Mouse (Mus musculus) CH12.LX (cell line): ENCODE measurements at regions not wholly inside any gene's neighbourhood (a gene's known extent, or its start where the extent isn't known, plus 50 kb on each side); places are given as distances from the start of the nearest gene placed in this dataset.

Source experiments
- DNase-seq: peaks from one replicate; pipeline ENCODE4 v3.0.0-alpha.2; 2013; ENCODE audit errors: extremely low read depth
- H3K27ac ChIP-seq: 2 replicates; pipeline ENCODE4 v1.5.1; 2012; ENCODE audit warnings: low read depth, mild to moderate bottlenecking, control low read depth, moderate library complexity; ENCODE audit not compliant: insufficient read depth
- H3K27me3 ChIP-seq: replicated peaks from 2 replicates; pipeline ENCODE3; 2012; ENCODE audit warnings: inconsistent platforms
- H3K36me3 ChIP-seq, 2 experiments: replicated peaks in 1 of 2; 2 replicates each; pipeline versions ENCODE3 to v1.6.1; 2012; ENCODE audit warnings: inconsistent platforms in 1 of 2, low read length in 1 of 2, mild to moderate bottlenecking in 1 of 2, mixed read lengths in 1 of 2, moderate library complexity in 1 of 2; ENCODE audit not compliant: control insufficient read depth in 1 of 2, insufficient read depth in 1 of 2
- H3K4me1 ChIP-seq, 2 experiments: 2 replicates each; pipeline ENCODE4 v1.6.1; 2012; ENCODE audit warnings: inconsistent platforms in 1 of 2, moderate library complexity in 1 of 2; ENCODE audit not compliant: insufficient read depth in 2 of 2, control insufficient read depth in 1 of 2
- H3K4me2 ChIP-seq: 2 replicates; pipeline ENCODE4 v1.6.1; 2012; ENCODE audit warnings: low read depth, mild to moderate bottlenecking, control low read depth; ENCODE audit not compliant: poor library complexity, insufficient read depth, severe bottlenecking
- H3K4me3 ChIP-seq, 3 experiments: fragments of 150-350 bp in 1 of 3; sonication (generic) in 1 of 3; replicated peaks in 1 of 3; 2 replicates each; pipeline versions ENCODE3 to v1.5.1; 2011 to 2012; ENCODE audit warnings: low read depth in 2 of 3, low read length in 2 of 3, mild to moderate bottlenecking in 2 of 3, moderate library complexity in 2 of 3, control low read depth in 1 of 3, improper control_type of control experiment in 1 of 3, inconsistent platforms in 1 of 3, mixed read lengths in 1 of 3; ENCODE audit not compliant: poor library complexity in 1 of 3
- H3K79me2 ChIP-seq: replicated peaks from 2 replicates; pipeline ENCODE4 v1.6.1; 2012; ENCODE audit warnings: mild to moderate bottlenecking, moderate library complexity; ENCODE audit not compliant: control insufficient read depth, poor library complexity, insufficient read depth, severe bottlenecking; ENCODE audit errors: extremely low read depth
- H3K9ac ChIP-seq: 2 replicates; pipeline ENCODE4 v1.6.1; 2012; ENCODE audit warnings: low read depth, mild to moderate bottlenecking, control low read depth, moderate library complexity; ENCODE audit not compliant: insufficient read depth
- H3K9me3 ChIP-seq: replicated peaks from 2 replicates; pipeline ENCODE3; 2012; ENCODE audit warnings: low read length, inconsistent platforms, mixed read lengths
- CHD1 ChIP-seq: IDR thresholded peaks from 2 replicates; pipeline ENCODE4 v1.6.1; 2012; ENCODE audit warnings: low read depth, low read length, improper control_type of control experiment, inconsistent platforms
- E2F4 ChIP-seq: IDR thresholded peaks from 2 replicates; pipeline ENCODE4 v1.6.1; 2011; ENCODE audit warnings: low read depth, low read length, improper control_type of control experiment; ENCODE audit not compliant: insufficient replicate concordance
- ELF1 ChIP-seq: IDR thresholded peaks from 2 replicates; pipeline ENCODE4 v1.6.1; 2014; ENCODE audit warnings: low read depth, mild to moderate bottlenecking, inconsistent platforms, low read length, improper control_type of control experiment
- EP300 ChIP-seq: IDR thresholded peaks from 2 replicates; pipeline ENCODE4 v1.6.1; 2011; ENCODE audit warnings: low read length, improper control_type of control experiment
- GABPA ChIP-seq: IDR thresholded peaks from 2 replicates; pipeline ENCODE4 v1.6.1; 2012; ENCODE audit warnings: low read depth, low read length, improper control_type of control experiment, inconsistent platforms; ENCODE audit not compliant: insufficient replicate concordance
- IRF4 ChIP-seq: IDR thresholded peaks from 2 replicates; pipeline ENCODE4 v1.6.1; 2014; ENCODE audit warnings: low read depth, mild to moderate bottlenecking, inconsistent platforms, low read length, improper control_type of control experiment
- JUND ChIP-seq: conservative IDR thresholded peaks from 2 replicates; pipeline ENCODE4 v1.6.1; 2011; ENCODE audit warnings: low read depth, low read length, improper control_type of control experiment
- KAT2A ChIP-seq: IDR thresholded peaks from 2 replicates; pipeline ENCODE4 v1.6.1; 2012; ENCODE audit warnings: low read length, improper control_type of control experiment, inconsistent platforms; ENCODE audit not compliant: insufficient replicate concordance
- MEF2A ChIP-seq: IDR thresholded peaks from 2 replicates; pipeline ENCODE4 v1.6.1; 2014; ENCODE audit warnings: low read depth, mild to moderate bottlenecking, inconsistent platforms, low read length, improper control_type of control experiment, borderline replicate concordance
- NELFE ChIP-seq: IDR thresholded peaks from 2 replicates; pipeline ENCODE4 v1.6.1; 2011; ENCODE audit warnings: low read depth, low read length, improper control_type of control experiment
- NRF1 ChIP-seq: IDR thresholded peaks from 2 replicates; pipeline ENCODE4 v1.6.1; 2014; ENCODE audit warnings: low read depth, mild to moderate bottlenecking, inconsistent platforms, low read length, improper control_type of control experiment, moderate library complexity
- POLR2AphosphoS2 ChIP-seq: IDR thresholded peaks from 2 replicates; pipeline ENCODE4 v1.6.1; 2011; ENCODE audit warnings: low read depth, low read length, improper control_type of control experiment
- RAD21 ChIP-seq: IDR thresholded peaks from 2 replicates; pipeline ENCODE4 v1.6.1; 2011; ENCODE audit warnings: low read depth, mild to moderate bottlenecking, low read length, improper control_type of control experiment, moderate library complexity
- SIN3A ChIP-seq: IDR thresholded peaks from 2 replicates; pipeline ENCODE4 v1.6.1; 2012; ENCODE audit warnings: low read length, improper control_type of control experiment, inconsistent platforms
- SMC3 ChIP-seq: IDR thresholded peaks from 2 replicates; pipeline ENCODE4 v1.6.1; 2011; ENCODE audit warnings: low read depth, low read length, improper control_type of control experiment
- TCF12 ChIP-seq: IDR thresholded peaks from 2 replicates; pipeline ENCODE4 v1.6.1; 2014; ENCODE audit warnings: low read depth, mild to moderate bottlenecking, inconsistent platforms, low read length, improper control_type of control experiment
- USF1 ChIP-seq: IDR thresholded peaks from 2 replicates; pipeline ENCODE4 v1.6.1; 2014; ENCODE audit warnings: low read depth, mild to moderate bottlenecking, inconsistent platforms, low read length, improper control_type of control experiment
- ZC3H11A ChIP-seq: IDR thresholded peaks from 2 replicates; pipeline ENCODE4 v1.6.1; 2012; ENCODE audit warnings: low read depth, mild to moderate bottlenecking, inconsistent platforms, low read length, improper control_type of control experiment
- ZMIZ1 ChIP-seq: IDR thresholded peaks from 2 replicates; pipeline ENCODE4 v1.6.1; 2012; ENCODE audit warnings: low read depth, mild to moderate bottlenecking, inconsistent platforms, low read length, improper control_type of control experiment
- dilution Hi-C: fragments of 300-500 bp; cut with MboI; formaldehyde crosslinking; loops from 2 replicates; pipeline ENCODE4 v1.14.3; 2020; ENCODE audit warnings: low sequenced_read_pairs; ENCODE audit not compliant: extremely low pct_unique_long_range_greater_than_20kb, extremely low pct_ligation_motif_present
- in situ Hi-C: fragments of 300-500 bp; cut with MboI; formaldehyde crosslinking; loops from 3 replicates; pipeline ENCODE4 v1.14.3; 2019; ENCODE audit warnings: low sequenced_read_pairs, low pct_ligation_motif_present, low pct_unique_long_range_greater_than_20kb, mixed read lengths

- Histone ChIP-seq H3K9me3 (peaks cover 8% of the 10 kb centered on the region), H3K79me2 (no peaks in the 10 kb centered on the region), H3K36me3 (no peaks in the 10 kb centered on the region), H3K4me2 (no peak overlapping the region), H3K4me1 (no peaks in the 10 kb centered on the region), H3K27ac (no peak overlapping the region)
- DNase-seq = no peak
- in situ Hi-C loops = no loop called here
- TF ChIP-seq GABPA = no peak
- TF ChIP-seq EP300 = no peak
- TF ChIP-seq RAD21 = no peak
- no peak for TF ChIP-seq USF1
- TF ChIP-seq ELF1 = no peak
- TF ChIP-seq TCF12 = no peak
- no peak for TF ChIP-seq POLR2AphosphoS2
- TF ChIP-seq SIN3A = no peak
- no peak for TF ChIP-seq NELFE
- no peak for TF ChIP-seq NRF1
- no peak for TF ChIP-seq ZC3H11A
- TF ChIP-seq JUND = no peak
- no peak for TF ChIP-seq MEF2A
- TF ChIP-seq KAT2A = no peak
- no peak for TF ChIP-seq E2F4
- no peak for TF ChIP-seq IRF4
- TF ChIP-seq ZMIZ1 = no peak
- TF ChIP-seq, all 38 proteins: peak for 0
- no peaks in the 10 kb centered on the region for H3K27me3 ChIP-seq
- dilution Hi-C loops = no loop called here
- no peak overlapping the region for H3K9ac ChIP-seq
- no peak overlapping the region for H3K4me3 ChIP-seq
Observed at GRCm38 (mm10) chr17:62393355-62394006, 487.6 kb downstream of the Efna5 start.

- H3K79me2 ChIP-seq = no peaks in the 10 kb centered on the region
- in situ Hi-C loops = no loop called here
- H3K9ac ChIP-seq = no peak overlapping the region
- H3K36me3 ChIP-seq = no peaks in the 10 kb centered on the region
- no peak overlapping the region for H3K4me2 ChIP-seq
- dilution Hi-C loops = no loop called here
- peaks cover 26% of the 10 kb centered on the region for H3K9me3 ChIP-seq
- no peak overlapping the region for H3K27ac ChIP-seq
- DNase-seq = no peak
- TF ChIP-seq SMC3 (no peak), IRF4 (no peak), RAD21 (no peak), CHD1 (no peak)
- TF ChIP-seq, all 38 proteins: peak for 0
- no peak overlapping the region for H3K4me3 ChIP-seq
- H3K27me3 ChIP-seq = no peaks in the 10 kb centered on the region
- no peaks in the 10 kb centered on the region for H3K4me1 ChIP-seq
Observed at GRCm38 (mm10) chr17:62384053-62384452, 497.1 kb downstream of the Efna5 start.
